Mouse (Mus musculus) CH12.LX (cell line): ENCODE data around the gene Aes. TPM values are rescaled to one million over a fixed set of nuclear protein-coding genes. Genes with fewer than 3 reads are reported as not detected.

Experiments used
- DNase-seq: peaks from one replicate; pipeline ENCODE4 v3.0.0-alpha.2; 2013; ENCODE audit errors: extremely low read depth
- H3K27ac ChIP-seq: 2 replicates; pipeline ENCODE4 v1.5.1; 2012; ENCODE audit warnings: low read depth, mild to moderate bottlenecking, control low read depth, moderate library complexity; ENCODE audit not compliant: insufficient read depth
- H3K27me3 ChIP-seq: replicated peaks from 2 replicates; pipeline ENCODE3; 2012; ENCODE audit warnings: inconsistent platforms
- H3K36me3 ChIP-seq, 2 experiments: replicated peaks in 1 of 2; 2 replicates each; pipeline versions ENCODE3 to v1.6.1; 2012; ENCODE audit warnings: inconsistent platforms in 1 of 2, low read length in 1 of 2, mild to moderate bottlenecking in 1 of 2, mixed read lengths in 1 of 2, moderate library complexity in 1 of 2; ENCODE audit not compliant: control insufficient read depth in 1 of 2, insufficient read depth in 1 of 2
- H3K4me1 ChIP-seq, 2 experiments: 2 replicates each; pipeline ENCODE4 v1.6.1; 2012; ENCODE audit warnings: inconsistent platforms in 1 of 2, moderate library complexity in 1 of 2; ENCODE audit not compliant: insufficient read depth in 2 of 2, control insufficient read depth in 1 of 2
- H3K4me2 ChIP-seq: 2 replicates; pipeline ENCODE4 v1.6.1; 2012; ENCODE audit warnings: low read depth, mild to moderate bottlenecking, control low read depth; ENCODE audit not compliant: poor library complexity, insufficient read depth, severe bottlenecking
- H3K4me3 ChIP-seq, 3 experiments: fragments of 150-350 bp in 1 of 3; sonication (generic) in 1 of 3; replicated peaks in 1 of 3; 2 replicates each; pipeline versions ENCODE3 to v1.5.1; 2011 to 2012; ENCODE audit warnings: low read depth in 2 of 3, low read length in 2 of 3, mild to moderate bottlenecking in 2 of 3, moderate library complexity in 2 of 3, control low read depth in 1 of 3, improper control_type of control experiment in 1 of 3, inconsistent platforms in 1 of 3, mixed read lengths in 1 of 3; ENCODE audit not compliant: poor library complexity in 1 of 3
- H3K79me2 ChIP-seq: replicated peaks from 2 replicates; pipeline ENCODE4 v1.6.1; 2012; ENCODE audit warnings: mild to moderate bottlenecking, moderate library complexity; ENCODE audit not compliant: control insufficient read depth, poor library complexity, insufficient read depth, severe bottlenecking; ENCODE audit errors: extremely low read depth
- H3K9ac ChIP-seq: 2 replicates; pipeline ENCODE4 v1.6.1; 2012; ENCODE audit warnings: low read depth, mild to moderate bottlenecking, control low read depth, moderate library complexity; ENCODE audit not compliant: insufficient read depth
- H3K9me3 ChIP-seq: replicated peaks from 2 replicates; pipeline ENCODE3; 2012; ENCODE audit warnings: low read length, inconsistent platforms, mixed read lengths
- BHLHE40 ChIP-seq: IDR thresholded peaks from 2 replicates; pipeline ENCODE4 v1.6.1; 2011; ENCODE audit warnings: mild to moderate bottlenecking, low read depth, low read length, improper control_type of control experiment
- CTCF ChIP-seq, 2 experiments: IDR thresholded peaks in 1 of 2; conservative IDR thresholded peaks in 1 of 2; 2 replicates each; pipeline ENCODE4 v1.5.1; 2011 to 2012; ENCODE audit warnings: low read depth in 2 of 2, low read length in 2 of 2, improper control_type of control experiment in 1 of 2, inconsistent platforms in 1 of 2, mild to moderate bottlenecking in 1 of 2, moderate library complexity in 1 of 2
- EP300 ChIP-seq: IDR thresholded peaks from 2 replicates; pipeline ENCODE4 v1.6.1; 2011; ENCODE audit warnings: low read length, improper control_type of control experiment
- ETS1 ChIP-seq: conservative IDR thresholded peaks from 2 replicates; pipeline ENCODE4 v1.6.1; 2012; ENCODE audit warnings: low read depth, mild to moderate bottlenecking, inconsistent platforms, low read length, improper control_type of control experiment, moderate library complexity
- GABPA ChIP-seq: IDR thresholded peaks from 2 replicates; pipeline ENCODE4 v1.6.1; 2012; ENCODE audit warnings: low read depth, low read length, improper control_type of control experiment, inconsistent platforms; ENCODE audit not compliant: insufficient replicate concordance
- HCFC1 ChIP-seq: IDR thresholded peaks from 2 replicates; pipeline ENCODE4 v1.6.1; 2012; ENCODE audit warnings: low read depth, mild to moderate bottlenecking, inconsistent platforms, low read length, improper control_type of control experiment
- IRF4 ChIP-seq: IDR thresholded peaks from 2 replicates; pipeline ENCODE4 v1.6.1; 2014; ENCODE audit warnings: low read depth, mild to moderate bottlenecking, inconsistent platforms, low read length, improper control_type of control experiment
- JUND ChIP-seq: conservative IDR thresholded peaks from 2 replicates; pipeline ENCODE4 v1.6.1; 2011; ENCODE audit warnings: low read depth, low read length, improper control_type of control experiment
- KAT2A ChIP-seq: IDR thresholded peaks from 2 replicates; pipeline ENCODE4 v1.6.1; 2012; ENCODE audit warnings: low read length, improper control_type of control experiment, inconsistent platforms; ENCODE audit not compliant: insufficient replicate concordance
- MAFK ChIP-seq: IDR thresholded peaks from 2 replicates; pipeline ENCODE4 v1.6.1; 2011; ENCODE audit warnings: low read length, improper control_type of control experiment; ENCODE audit not compliant: insufficient replicate concordance
- MEF2A ChIP-seq: IDR thresholded peaks from 2 replicates; pipeline ENCODE4 v1.6.1; 2014; ENCODE audit warnings: low read depth, mild to moderate bottlenecking, inconsistent platforms, low read length, improper control_type of control experiment, borderline replicate concordance
- MXI1 ChIP-seq: IDR thresholded peaks from 2 replicates; pipeline ENCODE4 v1.6.1; 2011; ENCODE audit warnings: mild to moderate bottlenecking, low read depth, low read length, improper control_type of control experiment
- MYC ChIP-seq: IDR thresholded peaks from 2 replicates; pipeline ENCODE4 v1.6.1; 2011; ENCODE audit warnings: low read depth, mild to moderate bottlenecking, improper control_type of control experiment, low read length
- NELFE ChIP-seq: IDR thresholded peaks from 2 replicates; pipeline ENCODE4 v1.6.1; 2011; ENCODE audit warnings: low read depth, low read length, improper control_type of control experiment
- PAX5 ChIP-seq: IDR thresholded peaks from 2 replicates; pipeline ENCODE4 v1.6.1; 2012; ENCODE audit warnings: low read length, inconsistent platforms, mixed read lengths
- POLR2A ChIP-seq: IDR thresholded peaks from 2 replicates; pipeline ENCODE4 v1.6.1; 2011; ENCODE audit warnings: low read depth, mild to moderate bottlenecking, improper control_type of control experiment, low read length
- RCOR1 ChIP-seq: conservative IDR thresholded peaks from 2 replicates; pipeline ENCODE4 v1.6.1; 2012; ENCODE audit warnings: low read depth, mild to moderate bottlenecking, inconsistent platforms, low read length, improper control_type of control experiment
- SIN3A ChIP-seq: IDR thresholded peaks from 2 replicates; pipeline ENCODE4 v1.6.1; 2012; ENCODE audit warnings: low read length, improper control_type of control experiment, inconsistent platforms
- SMC3 ChIP-seq: IDR thresholded peaks from 2 replicates; pipeline ENCODE4 v1.6.1; 2011; ENCODE audit warnings: low read depth, low read length, improper control_type of control experiment
- TCF12 ChIP-seq: IDR thresholded peaks from 2 replicates; pipeline ENCODE4 v1.6.1; 2014; ENCODE audit warnings: low read depth, mild to moderate bottlenecking, inconsistent platforms, low read length, improper control_type of control experiment
- UBTF ChIP-seq: IDR thresholded peaks from 2 replicates; pipeline ENCODE4 v1.6.1; 2012; ENCODE audit warnings: low read depth, mild to moderate bottlenecking, inconsistent platforms, low read length, improper control_type of control experiment, moderate library complexity
- USF1 ChIP-seq: IDR thresholded peaks from 2 replicates; pipeline ENCODE4 v1.6.1; 2014; ENCODE audit warnings: low read depth, mild to moderate bottlenecking, inconsistent platforms, low read length, improper control_type of control experiment
- USF2 ChIP-seq: conservative IDR thresholded peaks from 2 replicates; pipeline ENCODE4 v1.6.1; 2011; ENCODE audit warnings: low read depth, low read length, improper control_type of control experiment
- ZKSCAN1 ChIP-seq: IDR thresholded peaks from 2 replicates; pipeline ENCODE4 v1.6.1; 2012; ENCODE audit warnings: low read depth, inconsistent platforms, low read length, improper control_type of control experiment, borderline replicate concordance
- dilution Hi-C: fragments of 300-500 bp; cut with MboI; formaldehyde crosslinking; loops from 2 replicates; pipeline ENCODE4 v1.14.3; 2020; ENCODE audit warnings: low sequenced_read_pairs; ENCODE audit not compliant: extremely low pct_unique_long_range_greater_than_20kb, extremely low pct_ligation_motif_present
- in situ Hi-C: fragments of 300-500 bp; cut with MboI; formaldehyde crosslinking; loops from 3 replicates; pipeline ENCODE4 v1.14.3; 2019; ENCODE audit warnings: low sequenced_read_pairs, low pct_ligation_motif_present, low pct_unique_long_range_greater_than_20kb, mixed read lengths
- polyA plus RNA-seq: library from polyadenylated mRNA; unstranded; fragments of >175 nt; gene quantifications from 2 replicates; pipeline ENCODE4 v1.2.1, GENCODE M21; 2012; ENCODE audit warnings: low read depth; ENCODE audit not compliant: insufficient read length
- total RNA-seq, 2 experiments: library from RNA; depleted of rRNA; stranded (reverse); fragments of 300-350 nt in 1 of 2; fragments of >200 nt in 1 of 2; gene quantifications; 2 replicates each; pipeline ENCODE4 v1.2.3; 2012 to 2014

The Aes gene
- total and polyA plus RNA-seq, 3 experiments, result 11.5 to 114 (median 25.1) TPM

GRCm38 (mm10) chr10:81513798-81514197 is 45.5 kb upstream of the Aes start:
- no peak for TF ChIP-seq JUND
- TF ChIP-seq CTCF (conservative IDR thresholded peaks at IDR 0.05 in 1 of 2, IDR thresholded peaks at IDR 0.05 in 1 of 2; ENCODE audit: low read depth in 2 of 2, low read length in 2 of 2), result 0 out of 4 replicates have a peak, but pooled peaks of 1 of the 2 experiments have one; percentile 18
- Histone ChIP-seq H3K27ac (no peak overlapping the region), H3K79me2 (no peaks in the 10 kb centered on the region), H3K36me3 (peaks cover 3 to 50% of the 10 kb centered on the region in 2 experiments), H3K4me3 (no peak overlapping the region), H3K27me3 (no peaks in the 10 kb centered on the region), H3K9me3 (peaks cover 11% of the 10 kb centered on the region), H3K4me2 (no peak overlapping the region), H3K9ac (no peak overlapping the region), H3K4me1 (peaks cover 17 to 25% of the 10 kb centered on the region in 2 experiments)
- no peak for DNase-seq
- in situ Hi-C loops, result no loop called here
- dilution Hi-C loops, result no loop called here

- H3K9ac ChIP-seq, result no peak overlapping the region
- peaks cover 26 to 40% of the 10 kb centered on the region in 2 experiments for H3K4me1 ChIP-seq
- no peaks in the 10 kb centered on the region for H3K27me3 ChIP-seq
- H3K79me2 ChIP-seq, result no peaks in the 10 kb centered on the region
- peak overlapping the region; percentile 59 for H3K4me2 ChIP-seq
- no peak overlapping the region for H3K27ac ChIP-seq
- no peak overlapping the region for H3K4me3 ChIP-seq
- peak; percentile 66 for DNase-seq
- dilution Hi-C loops, result no loop called here
- TF ChIP-seq MYC (0 out of 2 replicates have a peak, but pooled peaks have one; percentile 60), POLR2A (no peak), SIN3A (no peak), EP300 (peak; percentile 97), HCFC1 (no peak), KAT2A (no peak), SMC3 (no peak), MEF2A (no peak), PAX5 (no peak), RCOR1 (peak; percentile 78; the same call in 1 of the 2 replicates), UBTF (no peak), GABPA (no peak), JUND (no peak), USF2 (no peak), IRF4 (peak; percentile 96), NELFE (no peak), TCF12 (peak; percentile 84), MXI1 (no peak), MAFK (no peak), BHLHE40 (peak; percentile 97), ZKSCAN1 (no peak), ETS1 (peak; percentile 62; the same call in 1 of the 2 replicates), USF1 (no peak)
- in situ Hi-C loops, result no loop called here
- H3K36me3 ChIP-seq, result peaks cover 3 to 25% of the 10 kb centered on the region in 2 experiments
- peaks cover 11% of the 10 kb centered on the region for H3K9me3 ChIP-seq
Observed at GRCm38 (mm10) chr10:81517227-81517626, 42.1 kb upstream of the Aes start.
